Mouse (Mus musculus) neural tube, embryonic 11.5 days (tissue): ENCODE results near the gene Clta. TPM values are rescaled to one million over a fixed set of nuclear protein-coding genes. Genes with fewer than 3 reads are reported as not detected.
A peak's percentile ranks its signal among the peaks of the same experiment; 100 is the strongest.

Experiments used
- ATAC-seq: fragments of 200-750 bp; cut with Nextera tagmentation; 2 replicates; pipeline ENCODE4 v1.8.0; 2017; ENCODE audit warnings: moderate number of reproducible peaks, mild to moderate bottlenecking, moderate TSS enrichment, moderate library complexity; ENCODE audit not compliant: insufficient read depth, low FRiP score, low TSS enrichment
- DNase-seq: peaks from one replicate; pipeline ENCODE4 v3.0.0-alpha.2; 2015; ENCODE audit warnings: low spot score
- H3K27ac ChIP-seq: fragments of 300-500 bp; sonication (generic); 2 replicates; pipeline ENCODE4 v1.5.1; 2014; ENCODE audit warnings: low read depth, mild to moderate bottlenecking, low read length
- H3K27me3 ChIP-seq: fragments of 300-500 bp; sonication (generic); 2 replicates; pipeline ENCODE4 v1.6.1; 2014; ENCODE audit warnings: mild to moderate bottlenecking, low read length, mixed read lengths; ENCODE audit not compliant: control insufficient read depth, insufficient read depth
- H3K36me3 ChIP-seq: fragments of 300-500 bp; sonication (generic); 2 replicates; pipeline ENCODE4 v1.6.1; 2014; ENCODE audit warnings: mild to moderate bottlenecking, low read length, moderate library complexity, mixed read lengths; ENCODE audit not compliant: control insufficient read depth, insufficient read depth
- H3K4me1 ChIP-seq: fragments of 300-500 bp; sonication (generic); 2 replicates; pipeline ENCODE4 v1.6.1; 2014; ENCODE audit warnings: low read length, mixed read lengths; ENCODE audit not compliant: control insufficient read depth, insufficient read depth
- H3K4me2 ChIP-seq: fragments of 300-500 bp; sonication (generic); 2 replicates; pipeline ENCODE4 v1.6.1; 2014; ENCODE audit warnings: low read depth, mild to moderate bottlenecking, moderate library complexity
- H3K4me3 ChIP-seq: fragments of 300-500 bp; sonication (generic); 2 replicates; pipeline ENCODE4 v1.5.1; 2014; ENCODE audit warnings: low read depth, low read length
- H3K9ac ChIP-seq: fragments of 300-500 bp; sonication (generic); 2 replicates; pipeline ENCODE4 v1.6.1; 2014; ENCODE audit warnings: mild to moderate bottlenecking, low read length
- H3K9me3 ChIP-seq: fragments of 300-500 bp; sonication (generic); 2 replicates; pipeline ENCODE4 v1.6.1; 2016; ENCODE audit warnings: low read length; ENCODE audit not compliant: control insufficient read depth
- WGBS: fragments of 180-500 bp; shearing (Covaris S2); extraction: QIAGEN DNeasy Blood & Tissue Kit; methylation state at CpG from one replicate; pipeline ENCODE4 v1.1.7; 2014; 5-methylcytosine and 5-hydroxymethylcytosine counted together
- polyA plus RNA-seq: library from polyadenylated mRNA; unstranded; fragments of >200 nt; fragmentation: Nextera tagmentation; extraction: Ambion mirVana; gene quantifications from 2 replicates; pipeline ENCODE4 v1.2.1, GENCODE M21; 2014

Gene Clta
- 257 and 258 TPM in 2 replicates for polyA plus RNA-seq

DNA sequence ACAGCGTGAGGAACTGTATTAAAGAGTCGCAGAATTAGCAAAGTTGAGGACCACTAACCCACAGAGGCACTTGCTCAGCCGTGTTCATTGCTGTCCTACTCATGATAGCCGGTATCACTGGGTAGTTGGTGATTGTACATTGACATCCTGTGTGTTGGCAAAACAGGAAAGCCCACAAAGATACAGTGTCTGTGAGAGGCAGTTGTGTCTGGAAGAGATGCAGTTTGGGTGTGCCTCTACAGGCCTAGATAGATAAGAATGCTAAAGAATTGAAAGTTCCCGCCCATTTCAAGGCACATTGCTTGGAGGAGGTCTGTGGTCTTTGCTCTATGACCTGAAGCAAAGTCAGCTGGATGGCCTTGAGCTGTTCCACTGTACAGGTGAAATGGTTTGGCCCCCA lies at the start of gene Clta:
TSS of gene Clta (plus strand) at position 327 of the 400 bp plus-strand sequence.
- Histone ChIP-seq H3K9ac (no peak within 1 kb of the TSS), H3K27ac (no peak within 1 kb of the TSS), H3K36me3 (no peaks in the 10 kb centered on the region), H3K27me3 (no peaks in the 10 kb centered on the region), H3K4me3 (no peak within 1 kb of the TSS), H3K4me1 (no peaks in the 10 kb centered on the region), H3K4me2 (no peak within 1 kb of the TSS), H3K9me3 (no peaks in the 10 kb centered on the region)
- DNase-seq (no peak), ATAC-seq (no peak)
- 86% methylated on average over 5 of the region's 5 CpGs for WGBS

DNA sequence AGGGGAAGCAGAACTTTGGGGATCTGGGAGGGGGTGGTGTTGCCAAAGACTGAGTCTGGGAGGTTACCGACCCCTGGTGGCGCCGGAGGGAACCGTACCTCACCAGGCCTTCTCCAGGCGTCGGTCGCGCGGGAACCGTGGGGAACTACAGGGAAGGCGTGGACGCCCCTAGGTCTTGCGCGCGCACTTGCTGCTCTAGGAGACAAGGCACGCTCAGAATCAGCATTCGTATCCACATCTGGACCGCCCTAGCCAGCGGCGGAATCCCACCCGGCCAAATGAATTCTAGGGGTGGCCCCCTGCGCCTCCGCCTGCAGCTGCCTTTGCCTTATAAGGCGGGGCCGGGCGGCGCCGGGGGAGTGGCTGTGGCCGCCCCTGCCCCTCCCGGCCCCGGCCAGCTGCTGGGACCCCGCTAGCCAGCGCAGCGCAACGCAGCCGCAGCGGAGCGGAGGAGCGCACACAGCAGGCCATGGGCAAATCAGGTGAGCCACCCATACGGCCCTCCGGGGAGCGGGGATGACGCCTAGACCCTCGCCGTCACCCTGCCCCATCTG lies 46.9 kb upstream of the Clta start, which contains the start of gene Glipr2:
TSS of gene Glipr2 (plus strand) at position 110 of the 554 bp plus-strand sequence.
- no peaks in the 10 kb centered on the region for H3K9me3 ChIP-seq
- H3K36me3 ChIP-seq = no peaks in the 10 kb centered on the region
- H3K4me1 ChIP-seq = peaks cover 15% of the 10 kb centered on the region
- H3K4me3 ChIP-seq = peak within 1 kb of the TSS; percentile 77
- peak within 1 kb of the TSS; percentile 70 for H3K27ac ChIP-seq
- ATAC-seq (peak; percentile 83), DNase-seq (peak; percentile 93)
- H3K9ac ChIP-seq = peak within 1 kb of the TSS; percentile 85
- H3K27me3 ChIP-seq = no peaks in the 10 kb centered on the region
- H3K4me2 ChIP-seq = peak within 1 kb of the TSS; percentile 92
- WGBS = under 1% methylated on average over 45 of the region's 45 CpGs

DNA sequence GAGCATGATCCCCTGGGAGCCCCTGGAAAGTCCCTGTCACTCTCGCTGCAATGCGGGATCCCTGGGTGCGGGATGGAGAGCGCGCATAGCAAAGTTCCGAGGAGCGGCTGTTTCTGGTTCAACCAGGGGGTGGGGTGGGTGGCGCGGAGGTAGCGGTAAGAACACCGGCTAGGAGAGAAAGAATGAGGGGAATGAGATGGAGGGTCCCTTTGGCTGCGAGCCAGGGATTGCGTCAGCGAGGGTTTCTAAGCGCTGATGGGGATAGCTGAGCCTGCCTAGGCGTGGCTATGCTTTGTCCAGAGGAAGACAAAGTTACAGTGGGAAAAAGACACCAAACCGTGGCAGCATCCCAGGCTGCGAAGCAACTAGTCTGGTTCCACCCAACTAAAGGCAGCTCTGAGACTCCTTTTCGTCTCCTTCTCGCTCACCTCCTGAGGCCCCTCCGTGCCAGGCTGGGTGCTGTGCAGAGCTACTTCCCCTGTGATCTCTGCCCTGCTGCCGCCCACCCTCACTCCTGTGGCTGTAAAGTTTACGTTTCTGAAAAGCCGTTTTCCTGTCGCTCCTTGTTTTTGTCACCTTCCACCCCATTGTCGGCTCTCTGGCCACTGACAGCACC lies 46.3 kb upstream of the Clta start:
- 0% methylated on average over 26 of the region's 26 CpGs for WGBS
- Histone ChIP-seq H3K9ac (peak overlapping the region; percentile 85), H3K27me3 (no peaks in the 10 kb centered on the region), H3K4me1 (peaks cover 15% of the 10 kb centered on the region), H3K27ac (peak overlapping the region; percentile 70), H3K9me3 (no peaks in the 10 kb centered on the region), H3K36me3 (no peaks in the 10 kb centered on the region), H3K4me2 (peak overlapping the region; percentile 92), H3K4me3 (peak overlapping the region; percentile 77)
- ATAC-seq = peak; percentile 87
- DNase-seq = peak; percentile 89

- DNase-seq (no peak), ATAC-seq (no peak)
- no peak overlapping the region for H3K4me3 ChIP-seq
- H3K9ac ChIP-seq = no peak overlapping the region
- H3K9me3 ChIP-seq = no peaks in the 10 kb centered on the region
- no peaks in the 10 kb centered on the region for H3K36me3 ChIP-seq
- H3K27ac ChIP-seq = no peak overlapping the region
- peak overlapping the region; percentile 12; the same call in 1 of the 2 replicates for H3K4me2 ChIP-seq
- H3K4me1 ChIP-seq = peaks cover 15% of the 10 kb centered on the region
- no peaks in the 10 kb centered on the region for H3K27me3 ChIP-seq
- 68% methylated on average over 9 of the region's 9 CpGs for WGBS
These were observed 44.6 kb upstream of the Clta start for GRCm38 (mm10) chr4:43959523-43960179.

DNA sequence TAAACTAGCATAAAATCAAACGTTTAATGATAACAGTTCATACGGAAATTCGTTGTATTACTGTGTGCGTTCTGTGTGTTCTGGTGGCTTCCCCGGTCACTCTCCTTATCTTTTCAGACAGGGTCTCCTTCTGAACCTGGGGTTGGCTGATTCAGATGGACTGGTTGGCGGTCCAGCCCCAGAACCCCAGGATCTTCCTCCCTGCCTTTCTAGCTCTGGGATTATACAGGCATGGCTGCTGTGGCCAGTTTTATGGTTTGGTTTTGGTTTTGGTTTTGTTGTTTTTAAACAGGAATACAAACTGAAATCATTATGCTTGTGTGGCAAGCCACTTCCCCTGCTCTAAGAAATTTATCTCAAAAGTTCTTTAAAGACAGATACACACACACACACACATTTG lies 44.0 kb upstream of the Clta start:
- Histone ChIP-seq H3K27ac (no peak overlapping the region), H3K4me3 (no peak overlapping the region), H3K4me1 (peaks cover 15% of the 10 kb centered on the region), H3K27me3 (no peaks in the 10 kb centered on the region), H3K9ac (no peak overlapping the region), H3K9me3 (no peaks in the 10 kb centered on the region), H3K4me2 (no peak overlapping the region; the same call in 1 of the 2 replicates), H3K36me3 (no peaks in the 10 kb centered on the region)
- ATAC-seq (no peak), DNase-seq (no peak)
- 90% methylated on average over 6 of the region's 6 CpGs for WGBS

DNA sequence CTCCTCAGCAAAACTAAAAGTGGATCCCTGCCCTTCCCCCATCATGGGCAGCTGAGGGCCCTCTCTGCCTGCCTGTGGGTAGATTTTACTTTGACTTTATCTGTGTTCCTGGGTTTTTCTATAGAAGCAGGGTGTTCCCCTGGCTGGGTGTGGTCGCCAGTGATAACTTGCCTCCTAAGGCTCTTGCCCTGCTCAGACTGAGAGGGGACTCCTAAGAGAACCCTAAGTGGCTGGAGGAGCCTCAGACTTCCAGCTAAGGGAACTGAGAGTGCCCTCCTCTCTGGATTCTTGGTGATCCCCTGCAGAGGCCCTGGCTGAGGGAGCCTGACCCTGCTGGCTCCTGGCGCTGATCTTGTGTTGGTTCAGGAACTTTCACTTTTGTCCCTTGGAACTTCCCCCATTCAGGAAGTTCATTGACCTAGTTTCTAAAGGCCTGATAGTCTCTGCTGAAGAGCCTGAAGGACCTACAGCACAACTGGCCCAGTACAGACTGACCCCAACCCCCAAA lies 39.9 kb upstream of the Clta start:
- ATAC-seq = no peak
- peaks cover 12% of the 10 kb centered on the region for H3K4me1 ChIP-seq
- WGBS = 62% methylated on average over 2 of the region's 2 CpGs
- H3K9me3 ChIP-seq = no peaks in the 10 kb centered on the region
- no peak overlapping the region for H3K4me3 ChIP-seq
- H3K36me3 ChIP-seq = no peaks in the 10 kb centered on the region
- H3K4me2 ChIP-seq = no peak overlapping the region
- DNase-seq = no peak
- no peaks in the 10 kb centered on the region for H3K27me3 ChIP-seq
- no peak overlapping the region for H3K27ac ChIP-seq
- no peak overlapping the region for H3K9ac ChIP-seq

GRCm38 (mm10) chr4:43964951-43965684 lies 39.1 kb upstream of the Clta start:
- H3K27ac ChIP-seq = no peak overlapping the region

DNA sequence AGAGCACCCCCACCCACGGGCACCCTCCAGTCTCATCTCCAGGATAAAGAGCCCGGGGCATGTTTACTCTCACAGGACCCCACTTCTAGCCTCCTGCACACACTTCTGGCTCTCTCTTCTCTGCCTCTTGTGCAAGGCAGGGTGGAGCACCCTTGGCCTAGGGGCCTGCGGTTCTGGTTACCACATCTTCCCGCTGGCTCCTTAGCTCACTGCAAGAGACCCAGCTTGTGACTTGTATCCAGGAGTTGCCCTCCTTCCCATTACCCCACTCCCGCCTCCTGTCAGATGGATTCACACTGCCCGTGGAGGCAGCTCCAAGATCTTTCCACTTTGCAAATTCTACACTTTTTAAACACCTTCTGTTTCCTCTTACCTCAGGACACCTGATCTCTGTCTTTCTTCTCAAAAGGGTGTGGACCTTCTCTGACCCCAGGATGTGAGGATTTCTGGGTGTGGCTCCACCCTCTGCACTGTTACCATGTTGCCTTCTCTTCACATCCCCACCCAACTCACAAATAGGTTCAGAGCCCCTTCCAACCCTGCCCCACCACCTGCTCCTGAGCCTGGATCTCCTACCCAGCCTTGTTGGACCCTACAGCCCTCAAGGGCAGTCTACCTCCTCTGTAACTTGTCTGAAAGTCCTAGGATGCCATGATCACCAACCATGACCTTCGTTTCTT lies 38.3 kb upstream of the Clta start:
- WGBS = 83% methylated on average over 7 of the region's 7 CpGs
- DNase-seq (no peak), ATAC-seq (no peak)
- Histone ChIP-seq H3K4me2 (no peak overlapping the region), H3K27me3 (no peaks in the 10 kb centered on the region), H3K27ac (no peak overlapping the region), H3K9ac (no peak overlapping the region), H3K4me3 (no peak overlapping the region), H3K4me1 (peaks cover 8% of the 10 kb centered on the region), H3K36me3 (no peaks in the 10 kb centered on the region), H3K9me3 (no peaks in the 10 kb centered on the region)

More at GRCm38 (mm10) chr4:43964951-43965684, 39.1 kb upstream of the Clta start:
- no peak for ATAC-seq
- no peaks in the 10 kb centered on the region for H3K27me3 ChIP-seq
- DNase-seq = no peak
- H3K4me2 ChIP-seq = no peak overlapping the region
- WGBS = 35% methylated on average over 4 of the region's 4 CpGs
- H3K36me3 ChIP-seq = no peaks in the 10 kb centered on the region
- H3K9me3 ChIP-seq = no peaks in the 10 kb centered on the region
- H3K9ac ChIP-seq = no peak overlapping the region
- H3K4me3 ChIP-seq = no peak overlapping the region
- peaks cover 8% of the 10 kb centered on the region for H3K4me1 ChIP-seq
